Mouse (Mus musculus) thymus, postnatal 36 days (tissue): Measurements from ENCODE around the gene Mfsd4b4.
"Not testable (repeated sequence)": the region's sequence is repeated elsewhere in the genome, so short reads cannot be mapped to it uniquely, and the experiment has no call there.

Experiments
- DNase-seq, 2 experiments: peaks; one replicate each; pipeline ENCODE4 v3.0.0; 2022; ENCODE audit warnings: mixed read lengths in 2 of 2

Mfsd4b4 gene

GRCm38 (mm10) chr10:39898874-39899371, at the start of gene Mfsd4b4:
Gene Mfsd4b4 (minus strand): TSS chr10:39899238.
- peak; percentile 79 to 85 for DNase-seq

GRCm38 (mm10) chr10:39947195-39947594, 48.2 kb upstream of the Mfsd4b4 start:
- DNase-seq, result not testable (repeated sequence)

- DNase-seq, result no peak
Measured at GRCm38 (mm10) chr10:39936553-39936952, 37.5 kb upstream of the Mfsd4b4 start.

GRCm38 (mm10) chr10:39926616-39927139, 27.6 kb upstream of the Mfsd4b4 start, which contains the start of gene Mfsd4b2:
Gene Mfsd4b2 (minus strand): TSS chr10:39926923.
- peak; percentile 6 to 12 for DNase-seq

- not testable (repeated sequence) for DNase-seq
Measured at GRCm38 (mm10) chr10:39924556-39924955, 25.5 kb upstream of the Mfsd4b4 start.

GRCm38 (mm10) chr10:39912616-39913015, 13.6 kb upstream of the Mfsd4b4 start:
- no peak for DNase-seq

GRCm38 (mm10) chr10:39908768-39909441, 9.9 kb upstream of the Mfsd4b4 start:
- DNase-seq, result no peak

GRCm38 (mm10) chr10:39906799-39907658, 8.0 kb upstream of the Mfsd4b4 start:
- no peak for DNase-seq

GRCm38 (mm10) chr10:39904191-39904590, 5.2 kb upstream of the Mfsd4b4 start:
- DNase-seq, result no peak

- no peak for DNase-seq
Measured at GRCm38 (mm10) chr10:39896503-39896902, 2.5 kb downstream of the Mfsd4b4 start.

- DNase-seq, result no peak
Measured at GRCm38 (mm10) chr10:39893702-39894697, 5.0 kb downstream of the Mfsd4b4 start.

- no peak for DNase-seq
Measured at GRCm38 (mm10) chr10:39888621-39889020, 10.4 kb downstream of the Mfsd4b4 start.

- no peak for DNase-seq
Measured at GRCm38 (mm10) chr10:39865509-39865908, 33.5 kb downstream of the Mfsd4b4 start.

GRCm38 (mm10) chr10:39842621-39843020, 56.4 kb downstream of the Mfsd4b4 start:
- no peak for DNase-seq
